Mouse (Mus musculus) heart, adult 2 months (tissue): ENCODE measurements around the gene Slc38a8. TPM values are rescaled to one million over a fixed set of nuclear protein-coding genes. Genes with fewer than 3 reads are reported as not detected.

ENCODE experiments used
- DNase-seq, 2 experiments: peaks; one replicate each; pipeline ENCODE4 v3.0.0; 2021
- H3K27ac ChIP-seq: fragments of 200-600 bp; 2 replicates; pipeline ENCODE4 v1.8.1; 2022
- H3K27me3 ChIP-seq: fragments of 200-500 bp; 2 replicates; pipeline ENCODE4 v1.6.1; 2012; ENCODE audit warnings: mild to moderate bottlenecking, low read length, inconsistent platforms, mixed read lengths; ENCODE audit not compliant: control insufficient read depth, insufficient read depth
- H3K36me3 ChIP-seq: fragments of 200-500 bp; 2 replicates; pipeline ENCODE4 v1.6.1; 2012; ENCODE audit warnings: low read length, inconsistent platforms; ENCODE audit not compliant: control insufficient read depth, insufficient read depth
- H3K4me1 ChIP-seq: fragments of 200-500 bp; 2 replicates; pipeline ENCODE4 v1.6.1; 2011; ENCODE audit warnings: low read length; ENCODE audit not compliant: control insufficient read depth, insufficient read depth
- H3K4me3 ChIP-seq: fragments of 200-600 bp; 2 replicates; pipeline ENCODE4 v1.8.1; 2022
- H3K79me2 ChIP-seq: fragments of 200-500 bp; replicated peaks from 2 replicates; pipeline ENCODE4 v1.6.1; 2012; ENCODE audit warnings: mild to moderate bottlenecking, inconsistent platforms, low read length, moderate library complexity, mixed read lengths; ENCODE audit not compliant: control insufficient read depth, insufficient read depth
- H3K9ac ChIP-seq: fragments of 200-500 bp; 2 replicates; pipeline ENCODE4 v1.6.1; 2012; ENCODE audit warnings: low read depth, mild to moderate bottlenecking, control low read depth, inconsistent platforms, low read length, mixed read lengths
- CTCF ChIP-seq: fragments of 200-600 bp; IDR thresholded peaks from 2 replicates; pipeline ENCODE4 v1.8.1; 2022; ENCODE audit warnings: antibody characterized with exemption, mild to moderate bottlenecking, moderate library complexity
- EP300 ChIP-seq: fragments of 200-500 bp; IDR thresholded peaks from 2 replicates; pipeline ENCODE4 v1.6.1; 2011; ENCODE audit warnings: low read depth, low read length, control low read depth; ENCODE audit not compliant: insufficient read depth
- POLR2A ChIP-seq: fragments of 200-500 bp; IDR thresholded peaks from 2 replicates; pipeline ENCODE4 v1.6.1; 2011; ENCODE audit warnings: mild to moderate bottlenecking, low read depth, low read length, control low read depth; ENCODE audit not compliant: insufficient read depth
- WGBS: fragments of 180-500 bp; shearing (Covaris S2); methylation state at CpG from one replicate; pipeline ENCODE4 v1.1.7; 2018; 5-methylcytosine and 5-hydroxymethylcytosine counted together
- intact Hi-C: fragments of 180-260 bp; cut with DNase I; formaldehyde crosslinking; loops from one replicate; pipeline ENCODE4 v1.15.1; 2025
- polyA plus RNA-seq: library from polyadenylated mRNA; depleted of rRNA; stranded (reverse); fragments of >200 nt; gene quantifications from 2 replicates; pipeline ENCODE4 v1.2.3, GENCODE M21; 2012
- total RNA-seq, 2 experiments: library from RNA; stranded (reverse); gene quantifications; 2 replicates each; pipeline ENCODE4 v1.2.3; 2021

Gene Slc38a8
- total and polyA plus RNA-seq, 3 experiments: not detected

DNA sequence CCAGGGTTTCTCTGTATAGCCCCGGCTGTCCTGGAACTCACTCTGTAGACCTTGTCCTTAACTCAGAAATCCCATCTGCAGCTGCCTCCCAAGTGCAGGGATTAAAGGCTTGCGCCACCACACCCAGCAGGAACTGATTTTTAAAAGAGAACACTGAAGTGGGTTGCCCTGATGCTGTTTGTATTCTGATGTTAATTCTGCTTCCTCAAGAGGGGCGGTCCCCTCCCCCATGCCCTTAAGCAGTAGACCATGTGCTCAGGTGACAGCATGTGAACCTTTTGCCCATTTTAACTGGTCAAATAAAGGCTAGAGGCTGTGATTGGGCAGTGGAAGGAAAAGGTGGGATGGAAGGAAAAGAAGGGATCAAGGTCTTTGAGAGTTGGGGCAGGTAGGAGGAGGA, 14.3 kb upstream of the Slc38a8 start:
- TF ChIP-seq EP300 (no peak), CTCF (no peak), POLR2A (no peak)
- DNase-seq: no peak
- Histone ChIP-seq H3K9ac (no peak overlapping the region), H3K4me3 (no peak overlapping the region), H3K27ac (no peak overlapping the region), H3K36me3 (no peaks in the 10 kb centered on the region), H3K27me3 (no peaks in the 10 kb centered on the region), H3K79me2 (no peaks in the 10 kb centered on the region), H3K4me1 (no peaks in the 10 kb centered on the region)
- WGBS: 85% methylated on average over 3 of the region's 3 CpGs
- intact Hi-C loops: no loop called here

DNA sequence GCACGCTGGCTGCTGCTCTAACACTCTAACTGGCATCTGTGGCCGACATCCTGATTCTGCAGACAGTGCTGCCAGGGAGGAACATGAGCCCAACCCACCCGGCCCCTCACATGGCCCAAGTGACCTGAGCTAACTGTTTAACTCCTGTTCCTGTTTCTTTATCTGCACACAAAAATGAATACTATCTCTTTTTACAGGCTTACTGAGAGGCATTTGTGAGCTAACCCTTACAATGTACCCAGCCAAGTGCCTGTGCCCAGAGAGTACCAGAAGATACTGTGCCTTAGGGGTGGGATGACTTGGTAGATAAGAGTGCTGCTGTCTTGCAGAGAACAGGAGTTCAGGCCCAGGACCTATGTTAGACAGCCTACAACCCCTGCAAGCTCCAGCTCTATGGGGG, 13.4 kb upstream of the Slc38a8 start:
- H3K27ac ChIP-seq: no peak overlapping the region
- H3K79me2 ChIP-seq: no peaks in the 10 kb centered on the region
- no peaks in the 10 kb centered on the region for H3K27me3 ChIP-seq
- TF ChIP-seq EP300: no peak
- no peak for TF ChIP-seq POLR2A
- TF ChIP-seq CTCF: no peak
- H3K36me3 ChIP-seq: no peaks in the 10 kb centered on the region
- H3K9ac ChIP-seq: no peak overlapping the region
- no peaks in the 10 kb centered on the region for H3K4me1 ChIP-seq
- intact Hi-C loops: no loop called here
- WGBS: 85% methylated on average over 3 of the region's 3 CpGs
- no peak overlapping the region for H3K4me3 ChIP-seq
- no peak for DNase-seq

DNA sequence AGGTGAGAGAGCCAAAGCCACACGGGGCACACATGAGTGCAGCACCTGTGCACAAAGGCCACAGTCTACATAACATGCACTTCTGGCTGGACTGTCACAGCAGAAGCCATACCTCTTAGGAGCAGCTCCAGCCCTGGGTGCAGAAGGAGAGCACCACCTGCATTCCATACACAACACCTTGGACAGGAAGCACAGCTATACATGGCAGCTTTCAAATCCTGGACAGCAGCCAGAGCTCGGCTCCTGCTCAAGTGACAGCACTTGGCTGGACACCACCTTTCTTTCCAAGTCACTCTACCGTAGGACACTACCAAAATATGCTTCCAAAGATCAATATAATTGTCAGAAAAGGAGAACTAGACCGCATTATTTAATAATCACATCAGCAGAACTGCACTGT, 11.9 kb upstream of the Slc38a8 start:
- TF ChIP-seq EP300 (no peak), POLR2A (no peak), CTCF (no peak)
- H3K27me3 ChIP-seq: no peaks in the 10 kb centered on the region
- H3K4me3 ChIP-seq: no peak overlapping the region
- DNase-seq: no peak
- H3K9ac ChIP-seq: no peak overlapping the region
- H3K36me3 ChIP-seq: no peaks in the 10 kb centered on the region
- WGBS: 62% methylated on average over 4 of the region's 4 CpGs
- intact Hi-C loops: no loop called here
- no peaks in the 10 kb centered on the region for H3K79me2 ChIP-seq
- no peak overlapping the region for H3K27ac ChIP-seq
- no peaks in the 10 kb centered on the region for H3K4me1 ChIP-seq

DNA sequence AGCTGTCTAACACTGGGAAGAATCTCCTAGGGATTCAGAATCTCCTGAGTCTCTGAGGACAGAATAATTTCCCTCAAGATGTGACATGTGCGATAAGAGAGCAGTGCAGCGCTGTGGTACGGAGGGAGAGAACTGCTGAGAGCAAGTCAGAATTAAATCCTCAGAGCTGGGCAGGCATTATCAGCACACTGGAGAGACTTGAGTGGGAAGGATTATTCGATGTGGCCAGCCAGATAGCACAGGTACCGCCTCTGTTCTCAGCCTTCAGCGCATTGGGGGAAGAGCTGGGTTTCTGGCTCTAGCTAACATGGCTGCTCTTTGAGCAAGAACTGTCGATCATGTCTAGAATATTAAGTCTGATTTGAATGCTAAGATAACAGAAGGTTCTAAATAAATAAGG, 10.2 kb upstream of the Slc38a8 start:
- intact Hi-C loops: no loop called here
- WGBS: 86% methylated on average over 7 of the region's 7 CpGs

DNA sequence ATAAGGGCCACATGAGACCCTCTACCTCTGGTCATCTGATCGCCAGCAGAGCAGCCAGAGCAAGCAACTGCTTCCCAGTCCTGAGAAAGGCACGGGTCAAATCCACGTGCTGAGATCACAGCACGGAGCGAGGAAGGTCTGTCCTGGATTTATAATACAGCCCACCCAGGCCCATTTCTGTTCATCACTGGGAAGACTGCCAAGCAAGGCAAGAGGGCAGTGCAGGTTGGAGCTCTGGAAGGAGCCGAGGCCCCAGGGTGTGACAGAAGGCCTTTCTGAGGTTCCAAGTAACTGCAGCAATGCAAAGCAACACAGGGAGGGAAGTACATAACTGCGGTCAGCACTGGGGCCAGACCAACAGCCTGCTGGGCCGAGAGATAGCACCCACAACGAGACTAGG, 9.0 kb upstream of the Slc38a8 start:
- DNase-seq: no peak
- TF ChIP-seq POLR2A (no peak), EP300 (no peak), CTCF (no peak)
- Histone ChIP-seq H3K4me1 (no peaks in the 10 kb centered on the region), H3K79me2 (no peaks in the 10 kb centered on the region), H3K27me3 (no peaks in the 10 kb centered on the region), H3K36me3 (no peaks in the 10 kb centered on the region), H3K27ac (no peak overlapping the region), H3K4me3 (no peak overlapping the region), H3K9ac (no peak overlapping the region)
- 81% methylated on average over 9 of the region's 9 CpGs for WGBS
- intact Hi-C loops: no loop called here

More for the DNA sequence above, 10.2 kb upstream of the Slc38a8 start:
- H3K4me3 ChIP-seq: no peak overlapping the region
- H3K4me1 ChIP-seq: no peaks in the 10 kb centered on the region
- H3K27ac ChIP-seq: no peak overlapping the region
- TF ChIP-seq EP300: no peak
- TF ChIP-seq POLR2A: no peak
- no peak for TF ChIP-seq CTCF
- no peak overlapping the region for H3K9ac ChIP-seq
- DNase-seq: no peak
- no peaks in the 10 kb centered on the region for H3K27me3 ChIP-seq
- H3K36me3 ChIP-seq: no peaks in the 10 kb centered on the region
- H3K79me2 ChIP-seq: no peaks in the 10 kb centered on the region

DNA sequence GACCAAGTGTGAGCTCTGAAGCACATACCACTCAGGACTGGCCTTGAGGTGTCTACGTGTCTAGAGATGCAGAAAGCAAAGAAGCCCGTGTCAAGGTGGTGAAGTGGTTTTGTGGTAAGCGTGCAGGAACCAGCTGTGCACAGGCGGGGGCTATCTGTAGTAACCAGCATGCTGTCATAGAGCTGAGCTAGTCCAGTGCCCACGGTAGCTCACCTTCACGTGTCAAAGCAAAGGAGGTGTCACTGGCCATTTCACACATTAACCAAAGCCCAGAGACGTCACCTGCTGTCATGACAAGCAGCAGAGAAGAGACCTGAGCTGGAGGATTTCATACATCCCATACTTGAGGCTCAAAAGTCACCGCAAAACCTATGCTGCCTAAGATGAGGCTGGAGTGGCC, 4.6 kb upstream of the Slc38a8 start:
- H3K4me3 ChIP-seq: no peak overlapping the region
- 81% methylated on average over 8 of the region's 8 CpGs for WGBS
- H3K27ac ChIP-seq: no peak overlapping the region
- no peaks in the 10 kb centered on the region for H3K79me2 ChIP-seq
- no peaks in the 10 kb centered on the region for H3K36me3 ChIP-seq
- H3K4me1 ChIP-seq: no peaks in the 10 kb centered on the region
- H3K27me3 ChIP-seq: no peaks in the 10 kb centered on the region
- no peak overlapping the region for H3K9ac ChIP-seq
- TF ChIP-seq CTCF: no peak
- TF ChIP-seq EP300: no peak
- TF ChIP-seq POLR2A: no peak
- DNase-seq: no peak
- intact Hi-C loops: no loop called here
